Mouse (Mus musculus): ENCODE measurements at regions not wholly inside any gene's neighbourhood (a gene's known extent, or its start where the extent isn't known, plus 50 kb on each side); places are given as distances from the start of the nearest gene placed in this dataset.

GRCm38 (mm10) chr1:143881192-143881591 is 104.1 kb downstream of the Uchl5 start:
- no peak for DNase-seq (ENCODE audit: low read depth, low spot score)

- DNase-seq (ENCODE audit: low read depth, low spot score), result no peak
Observed at GRCm38 (mm10) chr1:143879622-143880021, 102.5 kb downstream of the Uchl5 start.

GRCm38 (mm10) chr1:143878266-143878665 is 101.2 kb downstream of the Uchl5 start:
- DNase-seq (ENCODE audit: low read depth, low spot score), result no peak

GRCm38 (mm10) chr1:143860319-143860718 is 83.2 kb downstream of the Uchl5 start:
- no peak for DNase-seq (ENCODE audit: low read depth, low spot score)

GRCm38 (mm10) chr1:143858532-143858931 is 81.5 kb downstream of the Uchl5 start:
- no peak for DNase-seq (ENCODE audit: low read depth, low spot score)

Data from telencephalon, adult 2 months (tissue).